Mouse (Mus musculus): ENCODE data around the gene Whrn. TPM values are rescaled to one million over a fixed set of nuclear protein-coding genes. Genes with fewer than 3 reads are reported as not detected.

Gene Whrn
- total RNA-seq, 2 experiments from 2014 or later: 0.38 TPM; not detected in 1

Other genes starting within 250 kb of the Whrn start
- 26.3 TPM in 1 of 2 replicates, not detected in the other for gene Orm1, start 151.4 kb downstream of the Whrn start, total RNA-seq (2015; ENCODE audit: low replicate concordance)
- gene Orm1, start 151.4 kb downstream of the Whrn start, total RNA-seq (2017; ENCODE audit: low replicate concordance): 14.8 and 18.0 TPM in 2 replicates
- not detected in 2 replicates for gene Orm3, start 139.8 kb downstream of the Whrn start, total RNA-seq (2015; ENCODE audit: low replicate concordance)
- not detected in 2 replicates for gene Orm3, start 139.8 kb downstream of the Whrn start, total RNA-seq (2017; ENCODE audit: low replicate concordance)
- gene Orm2, start 133.5 kb downstream of the Whrn start, total RNA-seq (2015; ENCODE audit: low replicate concordance): not detected in 2 replicates
- gene Orm2, start 133.5 kb downstream of the Whrn start, total RNA-seq (2017; ENCODE audit: low replicate concordance): not detected in 2 replicates
- 16.9 and 18.4 TPM in 2 replicates for gene Akna, start 92.6 kb downstream of the Whrn start, total RNA-seq (2015; ENCODE audit: low replicate concordance)
- gene Akna, start 92.6 kb downstream of the Whrn start, total RNA-seq (2017; ENCODE audit: low replicate concordance): 8.2 and 9.5 TPM in 2 replicates
- 39.6 and 49.7 TPM in 2 replicates for gene Atp6v1g1, start 48.8 kb upstream of the Whrn start, total RNA-seq (2015; ENCODE audit: low replicate concordance)
- 31.0 and 43.5 TPM in 2 replicates for gene Atp6v1g1, start 48.8 kb upstream of the Whrn start, total RNA-seq (2017; ENCODE audit: low replicate concordance)
- 5.0 and 15.3 TPM in 2 replicates for gene Tmem268, start 62.8 kb upstream of the Whrn start, total RNA-seq (2015; ENCODE audit: low replicate concordance)
- 1.5 and 2.6 TPM in 2 replicates for gene Tmem268, start 62.8 kb upstream of the Whrn start, total RNA-seq (2017; ENCODE audit: low replicate concordance)
- not detected in 2 replicates for gene Gm11213, start 109.3 kb upstream of the Whrn start, total RNA-seq (2015; ENCODE audit: low replicate concordance)
- not detected in 2 replicates for gene Gm11213, start 109.3 kb upstream of the Whrn start, total RNA-seq (2017; ENCODE audit: low replicate concordance)
- gene Tex48, start 126.4 kb upstream of the Whrn start, total RNA-seq (2015; ENCODE audit: low replicate concordance): not detected in 2 replicates
- not detected in 2 replicates for gene Tex48, start 126.4 kb upstream of the Whrn start, total RNA-seq (2017; ENCODE audit: low replicate concordance)
- gene Gm11214, start 167.4 kb upstream of the Whrn start, total RNA-seq (2015; ENCODE audit: low replicate concordance): not detected in 2 replicates
- gene Gm11214, start 167.4 kb upstream of the Whrn start, total RNA-seq (2017; ENCODE audit: low replicate concordance): not detected in 2 replicates
- not detected in 2 replicates for gene Tnfsf15, start 249.1 kb upstream of the Whrn start, total RNA-seq (2015; ENCODE audit: low replicate concordance)
- not detected in 2 replicates for gene Tnfsf15, start 249.1 kb upstream of the Whrn start, total RNA-seq (2017; ENCODE audit: low replicate concordance)